Mouse (Mus musculus) cerebellum, adult 2 months (tissue): ENCODE data around the gene Ccr4.

ENCODE experiments used
- CTCF ChIP-seq: fragments of 200-500 bp; IDR thresholded peaks from 2 replicates; pipeline ENCODE4 v1.5.1; 2011; ENCODE audit warnings: low read depth, mild to moderate bottlenecking, control low read depth, low read length, moderate library complexity, borderline replicate concordance; ENCODE audit not compliant: insufficient read depth
- POLR2A ChIP-seq: fragments of 200-500 bp; IDR thresholded peaks from 2 replicates; pipeline ENCODE4 v1.6.1; 2011; ENCODE audit warnings: low read length, control low read depth, borderline replicate concordance; ENCODE audit not compliant: insufficient read depth

GRCm38 (mm10) chr9:114477019-114477418 lies 27.7 kb downstream of the Ccr4 start:
- TF ChIP-seq CTCF (no peak), POLR2A (no peak)
